Mouse (Mus musculus) ZHBTc4 (cell line): ENCODE measurements around the gene Gm12394.
"Not testable (repeated sequence)": the region's sequence is repeated elsewhere in the genome, so short reads cannot be mapped to it uniquely, and the experiment has no call there.

Experiments used
- DNase-seq: peaks from one replicate; pipeline ENCODE4 v3.0.0-alpha.2; 2011; ENCODE audit warnings: low read depth, low spot score

Gm12394 gene

GRCm38 (mm10) chr4:42856671-42857070 lies at the start of gene Gm12394:
Gene Gm12394 (minus strand): TSS chr4:42856771.
- not testable (repeated sequence) for DNase-seq

- no peak for DNase-seq
Observed at GRCm38 (mm10) chr4:42904966-42905365, 48.4 kb upstream of the Gm12394 start.

GRCm38 (mm10) chr4:42904523-42904922 lies 48.0 kb upstream of the Gm12394 start:
- DNase-seq = no peak

GRCm38 (mm10) chr4:42903942-42904341 lies 47.4 kb upstream of the Gm12394 start:
- no peak for DNase-seq

- no peak for DNase-seq
Observed at GRCm38 (mm10) chr4:42902730-42903129, 46.2 kb upstream of the Gm12394 start.

- peak; percentile 69 for DNase-seq
Observed at GRCm38 (mm10) chr4:42902174-42902573, 45.6 kb upstream of the Gm12394 start.

- DNase-seq = no peak
Observed at GRCm38 (mm10) chr4:42900878-42901277, 44.3 kb upstream of the Gm12394 start.

GRCm38 (mm10) chr4:42898914-42899313 lies 42.3 kb upstream of the Gm12394 start:
- DNase-seq = peak; percentile 61

- no peak for DNase-seq
Observed at GRCm38 (mm10) chr4:42895118-42895517, 38.5 kb upstream of the Gm12394 start.

- no peak for DNase-seq
Observed at GRCm38 (mm10) chr4:42891176-42891575, 34.6 kb upstream of the Gm12394 start.

GRCm38 (mm10) chr4:42888806-42889205 lies 32.2 kb upstream of the Gm12394 start:
- no peak for DNase-seq

GRCm38 (mm10) chr4:42886926-42887325 lies 30.4 kb upstream of the Gm12394 start:
- no peak for DNase-seq

GRCm38 (mm10) chr4:42880677-42880948 lies 24.0 kb upstream of the Gm12394 start:
- no peak for DNase-seq

GRCm38 (mm10) chr4:42879829-42880676 lies 23.5 kb upstream of the Gm12394 start:
- DNase-seq = no peak

GRCm38 (mm10) chr4:42877657-42878056 lies 21.1 kb upstream of the Gm12394 start:
- no peak for DNase-seq

- DNase-seq = peak; percentile 77
Observed at GRCm38 (mm10) chr4:42876586-42877291, 20.2 kb upstream of the Gm12394 start.

- DNase-seq = no peak
Observed at GRCm38 (mm10) chr4:42874134-42874533, 17.6 kb upstream of the Gm12394 start, which contains the start of gene Fam205c. Gene Fam205c (minus strand): TSS chr4:42874234.

GRCm38 (mm10) chr4:42872746-42873435 lies 16.3 kb upstream of the Gm12394 start:
- DNase-seq = peak; percentile 67

GRCm38 (mm10) chr4:42872151-42872550 lies 15.6 kb upstream of the Gm12394 start:
- DNase-seq = no peak

- no peak for DNase-seq
Observed at GRCm38 (mm10) chr4:42870748-42871147, 14.2 kb upstream of the Gm12394 start.

GRCm38 (mm10) chr4:42868193-42868592 lies 11.6 kb upstream of the Gm12394 start:
- DNase-seq = no peak

GRCm38 (mm10) chr4:42867390-42867789 lies 10.8 kb upstream of the Gm12394 start:
- DNase-seq = no peak
